Mouse (Mus musculus): ENCODE data around the gene Tipin.

Tipin gene

GRCm38 (mm10) chr9:64347377-64347776 is 66.0 kb downstream of the Tipin start:
- DNase-seq: no peak

- DNase-seq: no peak
Measured at GRCm38 (mm10) chr9:64349490-64349889, 68.1 kb downstream of the Tipin start.

- DNase-seq: no peak
Measured at GRCm38 (mm10) chr9:64351191-64351590, 69.8 kb downstream of the Tipin start.
